10 mouse cellular contexts compared by ENCODE assay signal in genomic region chr10:120210096-120210495, GRCm38 (mm10). TPM values are rescaled to one million over a fixed set of nuclear protein-coding genes. Genes with fewer than 3 reads are reported as not detected.
DNase-seq lines count a peak whose midpoint lies in the region; ATAC-seq and TF ChIP-seq lines count a peak whose summit lies in the region.
"Had no signal": no experiment of that assay in that cellular context is flagged by ENCODE, and none has a peak within 500 bp of the region (broad histone marks: within the 10 kb centered on the region; RNA-seq: fewer than 3 reads in every experiment).

No protein-coding gene starts in this region.

- DNase-seq in gastrocnemius, adult 2 months = no peak
- DNase-seq in gastrocnemius, postnatal 25 days = no peak
- no peak for DNase-seq in lung, postnatal 10 days
- DNase-seq in frontal cortex, postnatal 10 days (ENCODE audit: low spot score in 2 of 2) = no peak
- DNase-seq: cerebellum, adult 9-10 months; right cerebral cortex, postnatal 25 days had no signal

- peak overlapping the region; percentile 75 for H3K4me2 ChIP-seq in lung, embryonic 15.5 days
- peak overlapping the region; percentile 63; the same call in 1 of the 2 replicates for H3K4me2 ChIP-seq in kidney, embryonic 14.5 days (replicated peaks; ENCODE audit: low read depth, low read length)
- H3K4me2 ChIP-seq in neural tube, embryonic 13.5 days = peak overlapping the region; percentile 79; the same call in 1 of the 2 replicates

- peaks cover 10% of the 10 kb centered on the region; the same call in 1 of the 2 replicates for H3K4me1 ChIP-seq in lung, embryonic 15.5 days
- peaks cover 9% of the 10 kb centered on the region; the same call in 1 of the 2 replicates for H3K4me1 ChIP-seq in kidney, embryonic 14.5 days (ENCODE audit: control insufficient read depth, insufficient read depth, low read length)
- H3K4me1 ChIP-seq in neural tube, embryonic 13.5 days (replicated peaks) = peaks cover 10% of the 10 kb centered on the region

- no peaks in the 10 kb centered on the region; the same call in 1 of the 2 replicates for H3K36me3 ChIP-seq in lung, embryonic 15.5 days
- H3K36me3 ChIP-seq in kidney, embryonic 14.5 days (ENCODE audit: control insufficient read depth, insufficient read depth, low read length) = no peaks in the 10 kb centered on the region
- H3K36me3 ChIP-seq in neural tube, embryonic 13.5 days = no peaks in the 10 kb centered on the region

- H3K9ac ChIP-seq in lung, embryonic 15.5 days = no peak overlapping the region
- no peak overlapping the region for H3K9ac ChIP-seq in kidney, embryonic 14.5 days (ENCODE audit: low read depth, low read length)
- H3K9ac ChIP-seq in neural tube, embryonic 13.5 days = no peak overlapping the region

- peak overlapping the region; percentile 73 for H3K4me3 ChIP-seq in gastrocnemius, adult 2 months
- H3K4me3 ChIP-seq in lung, embryonic 15.5 days = peak overlapping the region; percentile 99; the same call in 1 of the 2 replicates
- H3K4me3 ChIP-seq in kidney, embryonic 14.5 days (ENCODE audit: low read length) = peak overlapping the region; percentile 93; the same call in 1 of the 2 replicates
- peak overlapping the region; percentile 95; the same call in 1 of the 2 replicates for H3K4me3 ChIP-seq in neural tube, embryonic 13.5 days

- intact Hi-C loops in gastrocnemius, adult 2 months (cut with DNase I) = no loop called here

- H3K9me3 ChIP-seq in lung, embryonic 15.5 days = no peaks in the 10 kb centered on the region
- H3K9me3 ChIP-seq in kidney, embryonic 14.5 days (ENCODE audit: control insufficient read depth, low read length) = peaks cover 5% of the 10 kb centered on the region; the same call in 1 of the 2 replicates
- peaks cover 4% of the 10 kb centered on the region; the same call in 1 of the 2 replicates for H3K9me3 ChIP-seq in neural tube, embryonic 13.5 days

- H3K27ac ChIP-seq in gastrocnemius, adult 2 months = peak overlapping the region; percentile 85; the same call in 1 of the 2 replicates
- H3K27ac ChIP-seq in lung, embryonic 15.5 days = no peak overlapping the region
- no peak overlapping the region for H3K27ac ChIP-seq in kidney, embryonic 14.5 days (ENCODE audit: low read depth, low read length)
- H3K27ac ChIP-seq in neural tube, embryonic 13.5 days (replicated peaks) = no peak overlapping the region

- WGBS in lung, embryonic 15.5 days = 86% methylated on average over 3 of the region's 3 CpGs
- WGBS in kidney, embryonic 14.5 days = 89% methylated on average over 3 of the region's 3 CpGs
- WGBS in neural tube, embryonic 13.5 days = 94% methylated on average over 3 of the region's 3 CpGs

- H3K27me3 ChIP-seq in lung, embryonic 15.5 days = no peaks in the 10 kb centered on the region
- H3K27me3 ChIP-seq in kidney, embryonic 14.5 days (ENCODE audit: control insufficient read depth, insufficient read depth, low read length) = no peaks in the 10 kb centered on the region
- no peaks in the 10 kb centered on the region for H3K27me3 ChIP-seq in neural tube, embryonic 13.5 days

- no peak for TF ChIP-seq CTCF in gastrocnemius, adult 2 months (IDR thresholded peaks at IDR 0.05)

- ATAC-seq in lung, embryonic 15.5 days (ENCODE audit: borderline replicate concordance, extremely low read depth, low FRiP score, low TSS enrichment) = no peak
- no peak for ATAC-seq in kidney, embryonic 14.5 days (ENCODE audit: low FRiP score, low TSS enrichment)
- no peak for ATAC-seq in neural tube, embryonic 13.5 days (ENCODE audit: low read depth)
- ATAC-seq in frontal cortex, adult (ENCODE audit: low TSS enrichment) = no peak

RNA-seq across cellular contexts. Expression of gene Irak3, which starts 8.2 kb away (rescaled TPM):
- 1 to 10 TPM; 2.6 to 2.7 TPM for total RNA-seq in gastrocnemius, adult 2 months (2021)
- 1 to 10 TPM; 1.6 to 3.1 TPM for total RNA-seq in gastrocnemius, postnatal 25 days (2021)
- polyA plus RNA-seq in lung, embryonic 15.5 days (2015; fragmentation: Nextera tagmentation; extraction: Ambion mirVana) = 0.64 and 0.67 TPM in 2 replicates
- polyA plus RNA-seq in kidney, embryonic 14.5 days (2014; fragmentation: Nextera tagmentation; extraction: Ambion mirVana) = 0.74 and 0.80 TPM in 2 replicates
- 0.71 and 0.73 TPM in 2 replicates for polyA plus RNA-seq in neural tube, embryonic 13.5 days (2015; fragmentation: Nextera tagmentation; extraction: Ambion mirVana)

RNA-seq across cellular contexts. Expression of gene Tmbim4, which starts 8.7 kb away (rescaled TPM):
- 10 to 100 TPM; 71.5 to 77.2 TPM for total RNA-seq in gastrocnemius, adult 2 months (2021)
- total RNA-seq in gastrocnemius, postnatal 25 days (2021) = 10 to 100 TPM; 68.5 to 86.3 TPM
- polyA plus RNA-seq in lung, embryonic 15.5 days (2015; fragmentation: Nextera tagmentation; extraction: Ambion mirVana) = 89.7 and 96.4 TPM in 2 replicates
- polyA plus RNA-seq in kidney, embryonic 14.5 days (2014; fragmentation: Nextera tagmentation; extraction: Ambion mirVana) = 127 and 139 TPM in 2 replicates
- polyA plus RNA-seq in neural tube, embryonic 13.5 days (2015; fragmentation: Nextera tagmentation; extraction: Ambion mirVana) = 116 and 120 TPM in 2 replicates

RNA-seq across cellular contexts. Expression of gene Llph, which starts 16.8 kb away (rescaled TPM):
- total RNA-seq in gastrocnemius, adult 2 months (2021) = 10 to 100 TPM; 17.0 to 17.2 TPM
- total RNA-seq in gastrocnemius, postnatal 25 days (2021) = 10 to 100 TPM; 11.4 to 12.8 TPM
- 42.8 and 46.6 TPM in 2 replicates for polyA plus RNA-seq in lung, embryonic 15.5 days (2015; fragmentation: Nextera tagmentation; extraction: Ambion mirVana)
- polyA plus RNA-seq in kidney, embryonic 14.5 days (2014; fragmentation: Nextera tagmentation; extraction: Ambion mirVana) = 68.5 and 87.6 TPM in 2 replicates
- 38.0 and 44.2 TPM in 2 replicates for polyA plus RNA-seq in neural tube, embryonic 13.5 days (2015; fragmentation: Nextera tagmentation; extraction: Ambion mirVana)
